Mouse (Mus musculus) adrenal gland, adult 2 months (tissue): ENCODE measurements around the gene Nfia. TPM values are rescaled to one million over a fixed set of nuclear protein-coding genes. Genes with fewer than 3 reads are reported as not detected.

ENCODE experiments used
- DNase-seq: peaks from one replicate; pipeline ENCODE4 v3.0.0; 2021
- polyA plus RNA-seq: library from polyadenylated mRNA; depleted of rRNA; stranded (reverse); fragments of >200 nt; gene quantifications from 2 replicates; pipeline ENCODE4 v1.2.3, GENCODE M21; 2012
- total RNA-seq, 2 experiments: library from RNA; stranded (reverse); gene quantifications; 2 replicates each; pipeline ENCODE4 v1.2.3; 2021

The Nfia gene
- total and polyA plus RNA-seq, 3 experiments = 83.3 to 174 (median 132) TPM

DNA sequence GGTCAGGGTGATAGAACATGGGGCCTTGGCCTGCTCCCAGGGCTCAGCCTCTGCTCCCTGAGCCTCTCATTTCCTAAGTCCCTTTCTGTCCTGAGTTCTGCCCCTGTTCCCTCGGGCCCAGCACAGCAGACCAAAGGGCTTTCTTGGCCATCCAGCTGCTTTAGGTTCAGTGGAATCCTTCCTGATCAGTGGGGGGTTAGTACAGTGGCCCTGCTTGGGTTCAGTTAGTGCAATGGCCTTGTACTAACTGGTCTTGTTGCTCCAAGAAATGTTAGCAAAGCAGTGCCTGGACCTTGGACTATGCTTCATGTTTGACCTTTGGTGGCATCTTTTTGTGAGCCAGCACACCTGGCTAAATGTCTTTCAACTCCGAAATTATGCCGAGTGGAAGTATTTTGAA is 66.1 kb downstream of the Nfia start:
- peak; percentile 56 for DNase-seq

DNA sequence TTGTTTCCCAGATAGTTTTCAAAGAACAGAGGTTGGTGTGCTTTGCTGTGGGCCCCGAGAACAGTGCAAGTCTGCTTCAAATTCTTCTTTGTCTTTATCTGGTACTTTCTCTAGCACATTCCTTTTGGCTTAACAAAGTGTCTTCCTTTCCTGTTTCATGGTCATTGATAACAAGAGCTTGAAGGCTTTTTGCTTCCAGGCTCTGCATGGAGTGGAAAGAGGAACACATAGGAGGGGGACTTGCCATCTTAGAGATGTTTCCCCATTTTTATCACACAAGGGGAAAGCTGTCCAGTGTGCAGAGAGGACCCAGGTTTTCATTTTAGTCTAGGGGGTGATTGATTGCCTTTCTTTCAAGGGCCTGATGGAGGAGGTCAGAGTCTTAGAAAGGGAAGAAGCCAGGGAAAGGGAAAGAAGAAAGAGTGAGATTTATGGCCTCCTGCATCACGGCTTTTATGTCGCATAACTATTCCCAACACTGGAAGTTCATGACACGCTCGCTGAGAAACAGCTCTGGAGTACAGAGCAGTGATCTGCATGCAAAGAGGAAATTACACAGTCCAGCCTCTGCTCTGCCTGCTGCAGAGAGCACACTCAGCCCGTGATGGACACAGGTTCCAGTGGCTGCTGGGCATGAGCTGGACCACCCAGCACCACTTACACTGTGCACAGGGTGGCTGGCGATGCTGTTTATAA is 67.0 kb downstream of the Nfia start:
- DNase-seq = peak; percentile 29

DNA sequence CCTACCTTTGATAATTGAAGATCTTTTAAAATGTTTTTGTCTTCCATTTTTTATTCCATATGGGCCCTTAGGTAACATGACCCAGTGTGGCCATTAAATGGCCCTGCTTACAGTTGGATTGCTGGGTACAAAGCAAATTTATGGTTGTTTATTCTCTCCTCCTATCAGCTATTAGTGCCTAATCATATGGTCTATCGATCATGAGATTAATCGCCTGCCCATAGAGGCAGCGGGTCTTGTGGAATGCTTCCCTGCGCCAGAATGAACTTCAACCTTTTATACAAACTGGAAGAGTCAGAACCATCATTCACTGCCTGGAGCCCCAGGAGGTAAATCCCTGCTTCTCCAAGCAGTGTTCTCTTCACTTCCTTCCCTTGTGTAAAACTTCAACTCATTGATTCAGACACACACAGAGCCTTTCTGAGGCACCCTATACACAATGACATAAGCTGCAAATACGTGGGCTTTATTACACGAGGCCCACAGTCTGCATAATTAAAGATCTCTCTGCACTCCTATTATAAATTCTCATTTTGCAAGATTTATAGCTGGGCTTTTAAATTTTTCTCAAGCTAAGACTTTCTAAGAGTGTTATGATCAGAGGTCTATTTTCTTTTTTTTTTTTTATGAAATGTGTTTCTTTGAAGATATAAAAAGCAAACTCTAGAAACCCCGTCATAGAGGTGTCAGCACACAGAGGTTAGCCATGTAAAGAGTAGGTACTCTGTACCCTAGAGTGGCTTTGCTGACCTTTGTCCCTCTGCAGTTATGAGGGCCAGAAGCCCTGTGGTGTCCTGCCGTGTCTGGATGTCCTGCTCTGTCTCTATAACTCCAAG is 67.9 kb downstream of the Nfia start:
- no peak for DNase-seq

DNA sequence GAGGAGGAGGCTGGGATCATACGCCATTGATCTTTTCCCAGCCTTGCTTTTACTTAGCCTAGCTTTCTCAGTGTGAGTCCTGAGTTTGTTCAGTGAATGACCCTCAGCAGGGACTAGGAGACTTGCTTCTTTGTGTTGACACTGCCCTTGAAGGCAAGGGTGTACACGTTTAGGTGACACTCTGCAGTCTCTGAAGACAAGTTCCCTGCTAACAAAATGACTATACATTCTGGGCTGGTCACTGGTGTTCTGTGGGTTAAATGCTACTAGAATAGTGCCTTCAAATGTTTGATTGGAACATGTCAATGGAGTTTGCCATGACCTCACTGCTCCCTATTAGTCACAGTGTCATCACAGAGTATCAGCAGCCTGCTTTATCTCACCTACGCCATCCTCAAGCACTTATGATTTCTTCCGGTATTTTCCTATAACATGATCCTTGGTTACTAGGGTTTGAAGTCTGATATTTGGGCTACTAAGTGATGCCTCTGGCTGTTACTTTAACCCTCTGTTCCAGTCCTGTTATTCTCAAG is 68.6 kb downstream of the Nfia start:
- no peak for DNase-seq

DNA sequence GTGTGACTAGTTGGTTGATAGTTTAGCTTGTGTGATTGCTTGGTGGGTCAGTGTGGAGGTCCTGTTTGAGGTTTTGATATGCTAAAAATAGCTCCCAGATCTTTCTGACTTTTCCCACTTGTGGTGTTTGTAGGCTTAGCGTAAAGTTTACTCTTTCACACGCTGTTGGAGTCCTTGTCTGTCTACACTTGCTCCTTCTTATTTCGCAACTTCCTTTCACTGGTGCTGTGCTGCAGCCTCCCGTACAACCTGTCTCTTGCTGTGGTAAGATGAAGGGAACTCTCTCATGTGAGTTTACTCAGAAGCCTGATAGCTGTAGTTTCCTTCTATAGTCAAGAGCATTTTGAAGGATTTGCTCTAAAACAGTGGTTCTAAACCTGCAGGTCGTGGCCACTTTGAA is 69.2 kb downstream of the Nfia start:
- no peak for DNase-seq

DNA sequence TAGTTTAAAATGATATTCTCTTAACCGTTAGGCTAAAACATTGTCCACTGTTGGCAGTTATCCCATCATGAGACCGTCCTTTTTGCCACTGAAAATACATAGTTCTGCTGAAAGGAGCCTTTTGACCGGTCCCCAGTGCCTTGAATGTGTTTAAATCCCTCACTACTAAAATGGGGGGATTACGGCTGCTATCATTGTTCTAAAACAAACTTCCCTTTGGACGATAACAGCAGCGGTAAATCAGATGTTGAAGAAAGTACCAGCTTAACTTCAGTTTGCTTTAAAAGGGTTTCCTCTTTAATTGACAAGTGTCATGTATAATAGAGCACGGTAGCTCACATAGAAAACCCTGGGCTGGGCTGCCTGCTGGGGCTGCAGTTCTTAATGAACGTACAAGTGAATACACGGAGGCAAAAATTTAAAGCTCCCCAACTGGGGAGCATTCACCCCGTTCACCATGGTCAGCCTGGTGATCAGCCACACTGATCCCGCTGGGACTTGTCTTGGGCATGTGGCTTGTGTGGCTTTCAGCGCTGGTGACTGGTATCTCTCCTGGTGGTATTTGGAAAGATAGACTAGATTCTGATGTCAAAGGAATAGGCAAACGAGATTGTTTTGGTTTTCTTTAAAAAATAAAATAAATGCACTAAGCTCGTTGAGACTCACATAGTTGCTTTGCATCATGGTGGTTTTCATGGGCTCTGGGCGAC is 71.6 kb downstream of the Nfia start:
- no peak for DNase-seq

DNA sequence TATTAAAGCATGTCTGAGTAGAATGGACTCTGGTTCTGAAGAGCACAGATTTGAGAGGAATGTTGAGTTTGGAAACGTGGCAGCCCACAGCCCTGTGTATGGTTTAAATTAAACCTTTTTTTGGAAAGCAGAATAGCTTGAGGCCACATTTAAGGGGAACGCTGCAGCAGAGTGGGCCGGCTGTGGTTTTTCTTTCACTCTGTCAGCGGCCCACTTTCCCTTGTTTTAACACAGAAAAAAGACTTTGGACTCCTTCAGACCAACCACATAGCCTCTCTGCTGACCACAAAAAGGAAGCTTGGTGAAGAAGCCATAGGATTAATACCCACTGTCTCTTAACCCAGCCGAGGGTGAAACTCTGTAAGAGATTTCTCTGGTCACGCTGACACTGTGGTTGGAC is 72.4 kb downstream of the Nfia start:
- no peak for DNase-seq

DNA sequence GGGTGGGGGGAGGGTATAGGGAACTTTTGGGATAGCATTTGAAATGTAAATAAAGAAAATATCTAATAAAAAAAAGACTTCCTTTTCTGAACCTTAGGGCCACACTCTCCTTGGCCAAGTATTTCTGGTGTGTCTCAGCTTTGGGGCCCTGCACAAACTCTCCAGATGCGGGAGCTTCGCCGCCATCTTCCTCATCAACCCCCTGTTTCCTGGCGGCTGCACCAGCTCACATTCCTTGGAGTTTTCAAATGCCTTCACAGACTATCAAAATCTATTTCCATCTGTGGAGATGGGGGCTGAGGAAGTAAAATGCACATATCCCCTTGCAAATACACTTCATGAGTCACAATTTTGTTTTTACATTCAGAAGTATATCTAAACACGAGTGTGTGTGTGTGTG is 75.1 kb downstream of the Nfia start:
- DNase-seq = no peak

DNA sequence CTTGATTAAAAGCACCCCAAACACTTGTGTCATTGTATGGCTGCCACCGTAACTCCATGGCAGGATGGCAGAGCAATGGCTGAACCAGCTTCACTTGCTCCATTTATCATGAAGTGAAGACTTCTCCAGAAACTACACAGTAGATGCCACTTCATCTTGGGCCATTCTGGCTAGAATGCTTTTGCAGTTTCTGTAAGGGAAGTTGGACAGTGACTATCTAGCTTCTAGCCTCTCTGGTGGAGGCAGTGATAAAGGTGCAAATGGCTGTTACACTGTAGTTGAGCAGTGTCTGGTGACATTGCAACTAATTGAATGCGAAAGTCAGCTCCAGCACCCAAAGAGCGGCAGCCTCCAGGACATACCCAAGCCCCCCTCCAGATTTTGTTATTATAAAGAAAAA is 78.5 kb downstream of the Nfia start:
- no peak for DNase-seq

DNA sequence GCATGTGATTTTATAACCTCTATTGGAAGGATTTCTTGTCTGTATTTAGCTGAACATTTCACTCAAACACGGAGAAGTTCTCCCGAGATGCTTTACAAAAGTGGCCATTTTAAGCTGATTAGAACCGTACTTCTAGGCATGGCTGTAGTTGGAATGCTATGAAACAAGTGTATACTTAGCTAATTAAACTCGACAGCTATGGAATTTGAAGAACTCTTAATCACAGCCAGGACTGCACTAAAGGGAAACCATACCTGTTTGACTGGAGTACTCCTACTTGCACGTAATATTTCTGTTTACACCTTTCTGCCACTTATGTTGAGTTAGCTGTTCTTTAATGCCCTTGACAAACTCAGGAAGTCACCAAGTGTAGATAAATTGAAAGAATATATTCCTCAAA is 79.2 kb downstream of the Nfia start:
- DNase-seq = no peak

DNA sequence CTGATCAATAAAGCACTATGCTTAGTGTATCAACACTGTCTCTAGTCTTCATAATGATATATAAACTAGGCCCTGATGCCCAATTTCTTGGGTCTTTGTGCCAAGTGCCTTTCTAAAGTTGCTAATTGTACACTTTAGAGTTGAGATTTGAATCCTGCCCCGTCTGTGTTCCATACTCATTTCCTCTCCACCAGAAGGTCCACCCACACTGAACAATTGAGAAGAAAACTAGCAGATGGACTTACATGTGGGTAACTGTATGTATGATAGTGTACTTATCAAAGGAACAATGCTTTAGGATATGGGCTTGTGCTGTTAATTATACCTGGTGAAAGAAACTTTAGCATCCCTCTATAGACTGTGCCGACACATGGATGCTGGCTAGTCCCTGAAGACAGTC is 80.1 kb downstream of the Nfia start:
- no peak for DNase-seq

DNA sequence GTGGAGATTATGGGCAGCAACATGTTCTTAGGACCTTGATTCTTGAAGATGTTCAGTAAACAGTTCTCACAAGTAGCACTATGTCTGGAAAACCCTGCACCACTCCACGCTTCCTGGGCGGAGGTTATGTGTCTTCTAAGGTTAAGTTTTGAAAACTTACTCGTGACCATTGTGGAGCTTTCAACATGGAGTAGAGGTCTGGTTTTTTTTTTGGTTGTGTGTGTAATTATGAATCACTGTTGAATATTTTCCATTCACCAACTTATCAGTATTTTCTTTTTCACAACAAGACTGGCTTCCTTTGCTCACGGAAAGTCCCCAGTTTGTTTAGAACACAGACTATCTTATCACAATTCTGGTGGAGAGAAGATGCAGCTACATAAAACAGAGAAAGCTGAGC is 82.2 kb downstream of the Nfia start:
- no peak for DNase-seq

DNA sequence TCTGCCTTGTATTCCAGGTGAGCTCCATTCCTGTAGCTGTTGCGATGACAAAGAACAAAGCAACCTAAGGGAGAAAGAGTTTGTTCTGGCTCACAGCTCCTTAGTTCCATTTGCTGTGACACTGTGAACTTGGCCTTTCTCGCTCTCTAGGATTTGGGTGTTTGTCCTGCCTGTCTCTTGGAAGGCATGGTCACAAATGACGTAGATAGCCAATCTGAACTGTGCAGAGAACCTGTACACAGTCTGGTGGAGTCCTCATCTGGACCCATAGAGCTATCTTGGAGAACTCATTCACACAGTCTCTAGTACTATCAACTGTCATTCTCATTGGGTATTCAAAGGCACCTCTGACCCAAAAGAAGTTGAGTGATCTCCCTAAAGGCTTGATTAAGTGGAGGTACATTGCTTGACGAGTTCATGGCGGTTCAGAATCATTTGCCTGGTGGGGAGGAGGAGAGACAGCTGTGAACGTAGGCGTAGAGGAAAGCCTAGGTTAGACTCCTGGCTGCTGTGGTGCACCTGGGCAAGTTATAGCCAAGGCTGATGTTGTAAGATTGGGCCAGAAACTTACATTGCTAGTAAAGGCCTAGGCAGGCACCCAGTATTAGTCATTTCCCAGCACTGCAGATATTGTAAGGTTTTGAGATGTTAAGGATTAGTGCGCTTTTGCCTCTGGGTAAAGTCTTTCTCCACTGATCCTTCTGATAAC is 83.3 kb downstream of the Nfia start:
- DNase-seq = no peak

DNA sequence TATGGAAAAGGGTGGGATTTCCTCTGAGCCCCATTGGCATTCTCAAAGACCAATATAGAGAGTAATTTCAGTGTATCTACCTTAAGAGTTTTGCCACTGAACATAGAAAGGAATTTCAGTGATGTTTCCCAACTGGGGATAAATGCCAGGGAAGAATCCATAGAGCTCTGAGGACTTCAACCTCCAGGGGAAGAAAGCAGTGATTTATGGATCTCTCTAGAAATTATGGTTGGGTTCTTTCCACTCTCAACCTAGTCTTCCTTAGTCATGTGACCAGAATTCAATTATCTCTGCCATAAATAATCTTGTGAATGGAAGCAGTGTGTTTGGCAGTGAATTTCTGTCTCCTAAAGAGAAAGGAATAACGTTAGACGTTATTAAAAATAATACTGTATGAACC is 85.0 kb downstream of the Nfia start:
- no peak for DNase-seq

DNA sequence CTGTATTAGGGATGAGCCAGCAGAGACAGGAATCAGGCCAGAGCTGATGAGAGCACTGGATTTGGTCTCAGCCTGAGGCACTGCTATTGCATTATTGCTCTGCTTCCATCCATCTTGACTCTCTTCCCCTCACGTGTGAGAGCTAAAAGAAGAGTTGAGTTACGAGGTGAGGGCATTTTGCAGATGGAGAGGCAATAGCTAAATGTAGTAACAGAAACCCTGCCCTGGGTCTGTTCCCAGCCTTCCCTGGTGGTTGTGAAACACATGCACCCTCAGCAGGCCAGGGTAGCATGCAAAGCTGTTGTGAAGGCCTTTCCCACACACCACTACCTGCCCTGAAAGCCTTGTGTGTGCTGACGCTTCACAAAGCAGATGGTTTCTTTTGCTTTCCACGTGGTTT is 86.9 kb downstream of the Nfia start:
- peak; percentile 54 for DNase-seq

DNA sequence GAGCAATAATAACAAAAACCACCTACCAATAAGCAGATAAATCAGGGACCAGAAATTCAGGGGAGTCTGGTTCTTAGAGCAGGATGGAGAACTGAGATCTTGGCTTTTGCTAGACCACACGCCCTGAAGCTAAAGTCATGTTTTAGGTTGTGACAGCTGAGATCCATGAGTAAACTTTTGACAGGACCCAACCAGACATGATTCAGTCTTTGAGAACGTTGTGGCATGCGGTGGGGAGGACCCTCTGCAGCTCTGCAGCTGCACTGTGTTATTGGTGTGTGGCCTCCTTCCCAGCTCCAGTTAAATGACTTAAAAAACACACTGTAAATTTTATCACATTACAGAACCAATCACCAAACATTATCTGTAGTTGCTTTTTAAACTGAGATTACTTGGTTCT is 87.8 kb downstream of the Nfia start:
- DNase-seq = no peak

DNA sequence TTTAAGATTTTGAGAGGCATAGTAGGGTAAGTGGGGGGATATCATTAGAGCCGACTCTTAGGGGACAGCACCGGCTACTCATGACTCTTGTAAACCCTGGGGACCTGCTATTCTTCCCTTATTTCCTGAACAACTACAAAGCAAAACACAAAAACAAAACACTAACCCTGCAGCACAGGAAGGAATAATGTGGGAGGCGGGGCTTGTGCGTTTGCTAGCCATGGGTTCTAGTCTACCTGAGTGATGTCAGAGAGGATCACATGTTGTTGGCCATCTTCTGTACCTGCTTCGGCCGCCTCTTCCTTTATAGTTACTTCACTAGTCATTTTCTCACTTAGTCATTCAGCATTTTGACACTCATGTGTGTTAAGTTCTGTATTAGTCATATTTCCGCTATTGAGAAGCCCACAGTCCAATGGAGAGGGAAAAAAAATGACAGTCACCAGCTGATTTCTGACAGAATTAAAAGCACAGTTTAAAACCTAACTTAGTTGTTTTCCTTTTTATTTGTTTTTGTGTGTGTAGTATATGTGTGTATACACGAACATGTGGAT is 88.3 kb downstream of the Nfia start:
- DNase-seq = no peak

DNA sequence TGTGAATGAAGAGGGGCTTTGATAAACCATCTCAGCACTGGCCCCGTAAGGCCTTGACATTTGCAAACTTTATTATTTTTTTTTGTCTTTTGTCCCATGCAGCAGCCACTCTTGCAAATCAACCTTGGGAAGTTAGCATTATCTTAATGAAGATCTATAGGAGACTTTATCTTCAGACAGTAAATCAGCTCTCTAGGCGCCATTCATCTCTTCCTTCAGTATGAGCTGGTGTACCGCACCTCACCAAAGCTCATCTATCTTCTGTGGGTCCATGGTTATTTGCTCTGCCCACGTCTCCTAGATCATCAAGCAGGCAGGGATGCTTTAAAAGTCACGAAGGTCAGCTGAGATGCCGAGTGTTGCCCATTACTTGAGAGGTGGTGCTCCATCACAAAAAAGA is 89.8 kb downstream of the Nfia start:
- no peak for DNase-seq

DNA sequence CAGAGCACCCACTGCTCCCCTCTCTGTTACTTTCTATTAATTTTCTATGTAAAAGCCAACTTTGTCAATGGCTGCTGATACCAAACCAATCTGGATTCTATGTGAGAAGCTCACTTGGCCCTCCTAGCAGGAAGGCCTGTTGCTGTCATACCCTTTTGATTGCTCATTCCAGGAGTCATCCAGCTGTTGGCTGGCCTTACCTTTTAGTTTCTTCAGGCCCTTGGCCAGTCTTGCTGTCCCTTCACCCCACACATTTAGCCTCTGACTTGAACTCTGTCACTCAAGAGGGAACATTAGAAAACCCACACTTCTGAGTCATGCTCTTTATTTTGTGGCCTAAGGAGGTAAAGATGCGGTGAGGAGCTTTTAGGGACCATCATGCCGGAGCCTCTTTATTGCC is 91.7 kb downstream of the Nfia start:
- no peak for DNase-seq

DNA sequence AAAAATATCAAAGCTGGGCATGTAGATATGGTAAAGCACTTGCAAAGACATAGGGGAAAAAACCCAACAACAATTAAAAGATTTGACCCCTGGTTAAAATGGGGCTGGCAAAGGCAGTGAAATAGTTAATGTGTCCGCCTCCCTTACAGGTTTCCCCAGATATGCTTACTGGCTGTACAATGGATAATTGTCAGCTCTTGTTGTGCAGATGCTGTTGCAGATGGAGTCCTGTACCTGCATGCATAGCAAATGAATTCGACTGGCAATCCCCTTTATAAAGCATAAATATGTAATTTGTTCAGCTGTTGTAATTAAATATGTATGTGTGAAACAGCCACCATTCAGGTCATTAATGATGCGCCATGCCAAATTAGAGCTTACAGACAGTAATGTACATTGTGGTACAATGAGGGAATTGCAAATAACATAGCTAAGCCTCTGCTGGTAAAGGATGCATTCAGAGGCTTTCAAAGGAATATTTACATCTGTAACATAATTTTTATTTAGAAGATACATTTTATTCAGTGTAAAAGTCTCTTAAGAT is 92.9 kb downstream of the Nfia start:
- DNase-seq = no peak

DNA sequence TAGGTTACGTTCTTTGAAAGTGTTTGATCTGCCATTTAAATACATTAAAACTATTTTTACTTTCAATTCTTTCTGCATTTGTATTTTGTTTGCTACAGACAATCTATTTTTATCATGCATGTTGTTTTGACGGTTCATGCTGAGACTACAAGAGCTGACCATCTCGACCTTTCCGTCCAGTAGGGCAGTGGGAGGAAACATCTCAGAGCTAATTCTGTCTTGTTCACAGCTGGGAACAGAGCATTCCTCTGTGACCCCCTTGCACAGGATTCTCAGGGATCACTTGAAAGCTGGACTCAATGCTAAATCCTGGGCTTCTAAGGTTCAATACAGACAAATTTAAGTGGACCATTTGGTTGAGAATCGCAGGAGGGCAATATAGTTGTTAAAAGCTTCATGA is 93.9 kb downstream of the Nfia start:
- DNase-seq = no peak
